Mouse (Mus musculus) neural tube, embryonic 12.5 days (tissue): ENCODE results near the gene Srd5a2. TPM values are rescaled to one million over a fixed set of nuclear protein-coding genes. Genes with fewer than 3 reads are reported as not detected.

Experiments
- ATAC-seq: fragments of 200-750 bp; cut with Nextera tagmentation; 2 replicates; pipeline ENCODE4 v1.8.0; 2017; ENCODE audit warnings: low read depth, mild to moderate bottlenecking, moderate TSS enrichment, moderate library complexity; ENCODE audit not compliant: low FRiP score
- H3K27ac ChIP-seq: fragments of 300-500 bp; sonication (generic); 2 replicates; pipeline ENCODE4 v1.5.1; 2016
- H3K27me3 ChIP-seq: fragments of 300-500 bp; sonication (generic); replicated peaks from 2 replicates; pipeline ENCODE4 v1.6.1; 2016; ENCODE audit warnings: mild to moderate bottlenecking
- H3K36me3 ChIP-seq: fragments of 300-500 bp; sonication (generic); 2 replicates; pipeline ENCODE4 v1.6.1; 2016; ENCODE audit warnings: mild to moderate bottlenecking
- H3K4me1 ChIP-seq: fragments of 300-500 bp; sonication (generic); 2 replicates; pipeline ENCODE4 v1.6.1; 2016
- H3K4me2 ChIP-seq: fragments of 300-500 bp; sonication (generic); replicated peaks from 2 replicates; pipeline ENCODE4 v1.6.1; 2016; ENCODE audit warnings: mild to moderate bottlenecking
- H3K4me3 ChIP-seq: fragments of 300-500 bp; sonication (generic); 2 replicates; pipeline ENCODE4 v1.5.1; 2016
- H3K9ac ChIP-seq: fragments of 300-500 bp; sonication (generic); 2 replicates; pipeline ENCODE4 v1.6.1; 2016; ENCODE audit warnings: mild to moderate bottlenecking
- H3K9me3 ChIP-seq: fragments of 300-500 bp; sonication (generic); 2 replicates; pipeline ENCODE4 v1.6.1; 2016; ENCODE audit warnings: mild to moderate bottlenecking
- WGBS: fragments of 180-500 bp; shearing (Covaris S2); methylation state at CpG from one replicate; pipeline ENCODE4 v1.1.7; 2016; 5-methylcytosine and 5-hydroxymethylcytosine counted together
- polyA plus RNA-seq: library from polyadenylated mRNA; unstranded; fragments of >200 nt; fragmentation: Nextera tagmentation; extraction: Ambion mirVana; gene quantifications from 2 replicates; pipeline ENCODE4 v1.2.1, GENCODE M21; 2016

Gene Srd5a2
- polyA plus RNA-seq, 1 experiment from 2014 or later, result 0.89 TPM

GRCm38 (mm10) chr17:74018281-74018680, 29.4 kb downstream of the Srd5a2 start:
- H3K27me3 ChIP-seq, result no peaks in the 10 kb centered on the region
- no peak overlapping the region for H3K27ac ChIP-seq
- H3K9ac ChIP-seq, result no peak overlapping the region
- H3K4me3 ChIP-seq, result no peak overlapping the region
- no peaks in the 10 kb centered on the region for H3K9me3 ChIP-seq
- ATAC-seq, result no peak
- no peaks in the 10 kb centered on the region for H3K4me1 ChIP-seq
- no peaks in the 10 kb centered on the region for H3K36me3 ChIP-seq
- H3K4me2 ChIP-seq, result no peak overlapping the region
- WGBS, result 89% methylated on average over 4 of the region's 4 CpGs

DNA sequence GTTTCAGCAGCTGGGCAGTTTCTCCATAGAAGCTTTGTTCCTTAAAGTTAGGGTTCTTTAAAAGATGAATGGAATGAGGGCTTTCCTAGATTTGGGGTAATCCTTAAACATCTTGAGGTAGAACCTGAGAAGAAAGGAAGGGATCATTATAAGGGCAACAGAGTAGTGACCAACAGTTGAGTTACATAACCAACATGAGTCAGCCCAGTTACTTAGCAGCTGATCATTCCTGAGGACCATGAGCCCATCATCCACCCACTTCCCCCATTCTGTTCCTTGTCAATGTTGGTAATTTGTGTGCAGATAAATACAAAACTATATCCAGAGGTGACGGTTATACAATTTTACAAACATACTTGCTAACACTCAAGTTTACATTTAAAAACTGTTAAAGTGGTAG, 30.1 kb downstream of the Srd5a2 start:
- no peak for ATAC-seq
- H3K4me3 ChIP-seq, result no peak overlapping the region

GRCm38 (mm10) chr17:74015128-74015527, 32.6 kb downstream of the Srd5a2 start:
- H3K9ac ChIP-seq, result no peak overlapping the region

More for the DNA sequence above, 30.1 kb downstream of the Srd5a2 start:
- no peak overlapping the region for H3K27ac ChIP-seq
- WGBS, result 93% methylated on average over 1 of the region's 1 CpGs
- H3K9ac ChIP-seq, result no peak overlapping the region
- no peaks in the 10 kb centered on the region for H3K27me3 ChIP-seq
- H3K9me3 ChIP-seq, result no peaks in the 10 kb centered on the region
- H3K4me2 ChIP-seq, result no peak overlapping the region
- no peaks in the 10 kb centered on the region for H3K36me3 ChIP-seq
- H3K4me1 ChIP-seq, result no peaks in the 10 kb centered on the region

GRCm38 (mm10) chr17:74008680-74009079, 39.0 kb downstream of the Srd5a2 start:
- no peak overlapping the region for H3K27ac ChIP-seq
- WGBS, result 54% methylated on average over 4 of the region's 4 CpGs
- H3K36me3 ChIP-seq, result no peaks in the 10 kb centered on the region

More at GRCm38 (mm10) chr17:74015128-74015527, 32.6 kb downstream of the Srd5a2 start:
- no peak overlapping the region for H3K4me3 ChIP-seq
- H3K9me3 ChIP-seq, result no peaks in the 10 kb centered on the region
- no peak for ATAC-seq
- no peak overlapping the region for H3K27ac ChIP-seq
- WGBS, result 80% methylated on average over 6 of the region's 6 CpGs
- H3K4me1 ChIP-seq, result no peaks in the 10 kb centered on the region
- H3K4me2 ChIP-seq, result no peak overlapping the region
- no peaks in the 10 kb centered on the region for H3K27me3 ChIP-seq
- H3K36me3 ChIP-seq, result no peaks in the 10 kb centered on the region

DNA sequence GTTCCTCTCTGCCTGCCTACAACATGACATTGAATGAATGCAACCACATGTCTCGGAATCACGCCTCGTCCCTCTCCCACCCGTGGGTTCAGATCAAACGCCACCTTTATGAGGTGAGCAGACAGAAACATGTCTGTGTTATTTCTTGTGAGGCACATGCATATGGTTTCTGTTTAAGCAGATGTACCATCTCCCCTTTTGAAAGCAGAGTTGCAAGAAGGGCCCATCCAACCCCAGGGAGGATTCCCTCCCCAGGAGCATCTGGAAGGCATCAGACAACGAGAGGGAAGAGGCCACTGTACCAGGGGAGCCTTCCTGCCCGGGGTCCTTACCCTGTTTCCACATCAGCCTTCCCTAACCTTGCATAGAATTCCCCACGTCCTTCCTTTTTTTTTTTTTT, 40.7 kb downstream of the Srd5a2 start:
- no peaks in the 10 kb centered on the region for H3K36me3 ChIP-seq
- no peak overlapping the region for H3K9ac ChIP-seq
- no peak overlapping the region for H3K27ac ChIP-seq
- H3K27me3 ChIP-seq, result no peaks in the 10 kb centered on the region
- no peak for ATAC-seq
- no peak overlapping the region for H3K4me3 ChIP-seq
- no peaks in the 10 kb centered on the region for H3K9me3 ChIP-seq
- WGBS, result 78% methylated on average over 7 of the region's 8 CpGs
- no peak overlapping the region for H3K4me2 ChIP-seq
- H3K4me1 ChIP-seq, result no peaks in the 10 kb centered on the region

More at GRCm38 (mm10) chr17:74008680-74009079, 39.0 kb downstream of the Srd5a2 start:
- Histone ChIP-seq H3K4me3 (no peak overlapping the region), H3K27me3 (no peaks in the 10 kb centered on the region), H3K4me1 (no peaks in the 10 kb centered on the region), H3K9me3 (no peaks in the 10 kb centered on the region), H3K4me2 (no peak overlapping the region), H3K9ac (no peak overlapping the region)
- ATAC-seq, result no peak

GRCm38 (mm10) chr17:74002396-74002795, 45.3 kb downstream of the Srd5a2 start:
- 79% methylated on average over 2 of the region's 2 CpGs for WGBS
- Histone ChIP-seq H3K27me3 (no peaks in the 10 kb centered on the region), H3K27ac (no peak overlapping the region), H3K9ac (no peak overlapping the region), H3K4me1 (no peaks in the 10 kb centered on the region), H3K4me3 (no peak overlapping the region), H3K4me2 (no peak overlapping the region), H3K9me3 (no peaks in the 10 kb centered on the region), H3K36me3 (no peaks in the 10 kb centered on the region)
- no peak for ATAC-seq

DNA sequence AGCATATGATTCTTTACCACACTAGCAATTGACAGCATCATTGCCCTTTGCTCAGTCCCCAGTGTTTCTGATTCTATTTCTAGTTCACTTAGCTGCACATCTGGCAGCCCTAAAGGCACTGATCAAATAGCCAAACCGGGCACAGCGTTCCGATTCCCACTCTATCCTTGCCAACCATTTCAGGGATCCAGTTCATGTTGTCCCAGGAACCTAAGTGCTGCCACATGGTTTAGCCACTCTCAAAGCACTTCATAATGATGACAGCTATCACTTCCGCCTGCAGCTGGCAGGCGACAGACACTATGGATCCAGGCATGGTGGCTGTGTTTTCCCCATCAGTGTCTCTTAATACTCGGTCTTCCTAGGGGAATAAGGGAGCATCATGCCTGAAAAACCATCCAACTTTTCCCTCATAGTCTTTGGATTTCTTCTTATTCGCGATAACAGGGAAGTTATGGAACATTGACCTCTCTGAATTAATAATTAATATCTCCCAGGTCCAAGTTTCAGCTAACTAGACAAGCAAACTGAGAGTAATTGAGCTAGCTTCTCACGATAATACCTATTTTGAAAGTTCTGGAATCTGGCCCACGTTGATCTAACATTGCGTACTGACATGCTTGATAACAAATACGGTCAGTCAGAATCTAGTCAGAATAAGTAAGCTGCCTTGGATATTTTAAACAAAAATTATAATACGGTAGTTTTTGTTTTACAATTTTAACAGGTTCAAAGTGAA, 51.6 kb downstream of the Srd5a2 start:
- H3K36me3 ChIP-seq, result no peaks in the 10 kb centered on the region
- H3K27me3 ChIP-seq, result no peaks in the 10 kb centered on the region
- no peak overlapping the region for H3K4me2 ChIP-seq
- 89% methylated on average over 13 of the region's 13 CpGs for WGBS
- no peak for ATAC-seq
- H3K27ac ChIP-seq, result no peak overlapping the region
- no peak overlapping the region for H3K9ac ChIP-seq
- H3K4me3 ChIP-seq, result no peak overlapping the region
- no peaks in the 10 kb centered on the region for H3K4me1 ChIP-seq
- no peaks in the 10 kb centered on the region for H3K9me3 ChIP-seq

- no peaks in the 10 kb centered on the region for H3K9me3 ChIP-seq
- no peak for ATAC-seq
- no peak overlapping the region for H3K4me2 ChIP-seq
- H3K9ac ChIP-seq, result no peak overlapping the region
- 87% methylated on average over 4 of the region's 4 CpGs for WGBS
- no peaks in the 10 kb centered on the region for H3K4me1 ChIP-seq
- H3K27me3 ChIP-seq, result no peaks in the 10 kb centered on the region
- H3K4me3 ChIP-seq, result no peak overlapping the region
- H3K27ac ChIP-seq, result no peak overlapping the region
- no peaks in the 10 kb centered on the region for H3K36me3 ChIP-seq
Measured at GRCm38 (mm10) chr17:73991264-73991663, 56.5 kb downstream of the Srd5a2 start.

DNA sequence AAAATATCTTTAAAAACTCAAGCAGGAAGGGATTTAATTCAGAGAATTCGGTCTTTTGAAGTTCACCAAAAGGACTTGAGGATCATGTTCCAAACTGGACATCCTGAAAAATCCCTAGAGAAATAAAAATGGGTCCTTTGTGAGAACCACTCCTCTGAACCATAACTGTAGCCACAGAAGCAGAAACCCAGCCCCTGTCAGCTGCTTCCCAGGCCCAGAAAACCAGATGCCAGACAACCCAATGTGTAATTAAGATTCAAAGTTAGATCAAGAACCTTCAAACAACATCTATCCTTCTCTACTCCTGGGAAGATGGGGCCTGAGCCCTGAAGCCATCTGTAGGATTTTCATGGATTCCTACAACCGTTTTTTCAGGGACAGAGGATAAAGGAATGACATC, 61.1 kb downstream of the Srd5a2 start:
- Histone ChIP-seq H3K9me3 (no peaks in the 10 kb centered on the region), H3K36me3 (no peaks in the 10 kb centered on the region), H3K4me2 (no peak overlapping the region), H3K27ac (no peak overlapping the region), H3K27me3 (no peaks in the 10 kb centered on the region), H3K9ac (no peak overlapping the region), H3K4me3 (no peak overlapping the region), H3K4me1 (no peaks in the 10 kb centered on the region)
- ATAC-seq, result no peak
- whole genome bisulfite sequencing, result 78% methylated on average over 2 of the region's 2 CpGs

DNA sequence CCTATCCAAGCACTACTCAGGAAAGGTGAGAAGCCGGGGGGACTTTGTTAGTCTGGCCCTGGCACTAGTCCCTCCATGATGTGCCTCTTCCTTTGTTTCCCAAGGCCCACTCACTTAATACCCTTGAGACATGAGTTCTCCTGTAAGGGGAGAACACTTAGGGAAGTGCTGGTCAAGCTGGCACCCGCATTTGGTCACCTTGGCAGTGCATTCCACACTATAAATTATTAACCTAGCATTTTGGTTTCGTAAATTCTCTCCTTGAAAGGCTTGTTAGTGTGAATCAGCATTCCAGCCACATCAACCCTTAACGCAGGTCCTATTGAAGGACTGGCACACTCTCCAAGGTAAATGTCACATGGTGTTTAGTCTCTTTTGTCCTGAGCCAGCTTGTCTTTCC, 61.8 kb downstream of the Srd5a2 start:
- Histone ChIP-seq H3K27ac (no peak overlapping the region), H3K27me3 (no peaks in the 10 kb centered on the region), H3K4me1 (no peaks in the 10 kb centered on the region), H3K9me3 (no peaks in the 10 kb centered on the region), H3K9ac (no peak overlapping the region), H3K4me3 (no peak overlapping the region), H3K36me3 (no peaks in the 10 kb centered on the region), H3K4me2 (no peak overlapping the region)
- ATAC-seq, result no peak
- WGBS, result 86% methylated on average over 4 of the region's 4 CpGs

- H3K9ac ChIP-seq, result no peak overlapping the region
- no peaks in the 10 kb centered on the region for H3K36me3 ChIP-seq
- H3K9me3 ChIP-seq, result no peaks in the 10 kb centered on the region
- no peak overlapping the region for H3K27ac ChIP-seq
- ATAC-seq, result no peak
- WGBS, result 16% methylated on average over 4 of the region's 4 CpGs
- H3K27me3 ChIP-seq, result no peaks in the 10 kb centered on the region
- no peak overlapping the region for H3K4me3 ChIP-seq
- H3K4me2 ChIP-seq, result no peak overlapping the region
- H3K4me1 ChIP-seq, result no peaks in the 10 kb centered on the region
Measured at GRCm38 (mm10) chr17:73984508-73984907, 63.2 kb downstream of the Srd5a2 start.

DNA sequence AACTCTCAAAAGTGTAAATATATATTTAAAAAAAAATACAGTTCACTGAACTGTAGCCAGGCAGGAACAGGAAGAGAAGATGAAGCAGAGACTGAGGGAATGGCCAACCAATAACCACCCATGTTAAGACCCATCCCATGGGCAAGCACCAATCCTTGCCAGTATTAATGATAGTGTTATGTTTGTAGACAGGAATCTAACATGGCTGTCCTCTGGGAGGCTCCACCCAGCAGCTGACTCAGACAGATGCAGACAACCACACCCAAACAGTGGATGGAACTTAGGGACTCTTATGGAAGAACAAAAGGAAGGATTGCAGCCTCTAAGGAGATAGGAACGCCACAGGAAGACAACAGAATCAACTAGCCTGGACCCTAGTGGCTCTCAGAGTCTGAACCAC, 64.8 kb downstream of the Srd5a2 start:
- H3K4me2 ChIP-seq, result no peak overlapping the region
- H3K4me3 ChIP-seq, result no peak overlapping the region
- H3K27me3 ChIP-seq, result no peaks in the 10 kb centered on the region
- H3K36me3 ChIP-seq, result no peaks in the 10 kb centered on the region
- WGBS, result 71% methylated on average over 1 of the region's 1 CpGs
- H3K9me3 ChIP-seq, result no peaks in the 10 kb centered on the region
- no peak overlapping the region for H3K9ac ChIP-seq
- no peak for ATAC-seq
- no peak overlapping the region for H3K27ac ChIP-seq
- H3K4me1 ChIP-seq, result no peaks in the 10 kb centered on the region

DNA sequence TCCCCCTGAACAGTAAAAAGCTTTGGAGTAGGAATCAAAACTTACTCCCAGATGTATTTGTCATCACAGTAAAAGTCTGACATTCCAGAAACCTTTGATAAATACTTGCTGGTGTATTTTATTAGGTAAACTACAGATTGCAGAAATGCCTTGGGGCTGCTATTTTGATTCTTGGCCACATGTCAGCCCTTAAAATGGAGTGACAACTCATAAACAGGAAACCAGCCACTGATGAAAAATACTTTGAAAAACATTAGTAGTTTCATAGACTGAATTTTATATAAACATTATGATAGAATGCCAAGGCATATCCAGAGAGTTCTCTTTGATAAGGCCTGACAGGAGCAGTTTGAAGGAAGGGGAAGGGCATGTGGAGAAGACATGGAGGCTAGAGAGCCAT, 71.7 kb downstream of the Srd5a2 start:
- no peak overlapping the region for H3K27ac ChIP-seq
- no peaks in the 10 kb centered on the region for H3K9me3 ChIP-seq
- no peak overlapping the region for H3K9ac ChIP-seq
- H3K4me1 ChIP-seq, result no peaks in the 10 kb centered on the region
- H3K27me3 ChIP-seq, result no peaks in the 10 kb centered on the region
- ATAC-seq, result no peak
- H3K36me3 ChIP-seq, result no peaks in the 10 kb centered on the region
- no peak overlapping the region for H3K4me3 ChIP-seq
- no peak overlapping the region for H3K4me2 ChIP-seq
